Mouse (Mus musculus) erythroblast, adult 5-6 weeks (primary cell): Measurements from ENCODE around the gene Parn. TPM values are rescaled to one million over a fixed set of nuclear protein-coding genes. Genes with fewer than 3 reads are reported as not detected.

Experiments used
- ATAC-seq: replicated peaks from 2 replicates; pipeline ENCODE4 v1.8.0; 2016; ENCODE audit warnings: moderate number of reproducible peaks, mild to moderate bottlenecking, moderate TSS enrichment, inconsistent platforms; ENCODE audit not compliant: poor library complexity, low FRiP score, severe bottlenecking
- total RNA-seq, 2 experiments: library from RNA; stranded (forward) in 1 of 2; stranded (reverse) in 1 of 2; fragments of 150-400 nt in 1 of 2; fragments of 200-764, 138-1000 nt in 1 of 2; gene quantifications; 2 replicates each; pipeline versions ENCODE4 v1.2.3 to v1.2.4; 2015 to 2017; ENCODE audit warnings: low replicate concordance in 2 of 2

Parn gene
- total RNA-seq, 2 experiments from 2014 or later: 2.9 to 8.7 TPM

- no peak for ATAC-seq
These were observed 169.0 kb downstream of the Parn start for GRCm38 (mm10) chr16:13498923-13499322.

- no peak for ATAC-seq
These were observed 174.0 kb downstream of the Parn start for GRCm38 (mm10) chr16:13493981-13494380.

- no peak for ATAC-seq
These were observed 175.0 kb downstream of the Parn start for GRCm38 (mm10) chr16:13492996-13493395.

GRCm38 (mm10) chr16:13491776-13492175, 176.2 kb downstream of the Parn start:
- ATAC-seq: no peak

Other genes with a start within 250 kb of the Parn start
- 10.4 and 12.5 TPM in 2 replicates for gene Bfar, start 3.7 kb upstream of the Parn start, total RNA-seq (2015; ENCODE audit: low replicate concordance)
- 9.8 and 10.6 TPM in 2 replicates for gene Bfar, start 3.7 kb upstream of the Parn start, total RNA-seq (2017; ENCODE audit: low replicate concordance)
- gene 3110001I22Rik, start 3.8 kb upstream of the Parn start, total RNA-seq (2015; ENCODE audit: low replicate concordance): 1.5 and 3.6 TPM in 2 replicates
- 6.0 and 6.3 TPM in 2 replicates for gene 3110001I22Rik, start 3.8 kb upstream of the Parn start, total RNA-seq (2017; ENCODE audit: low replicate concordance)
- not detected in 2 replicates for gene Pla2g10, start 62.8 kb upstream of the Parn start, total RNA-seq (2015; ENCODE audit: low replicate concordance)
- not detected in 2 replicates for gene Pla2g10, start 62.8 kb upstream of the Parn start, total RNA-seq (2017; ENCODE audit: low replicate concordance)
- gene Rrn3, start 112.5 kb upstream of the Parn start, total RNA-seq (2015; ENCODE audit: low replicate concordance): 6.3 and 8.5 TPM in 2 replicates
- 7.2 and 9.3 TPM in 2 replicates for gene Rrn3, start 112.5 kb upstream of the Parn start, total RNA-seq (2017; ENCODE audit: low replicate concordance)
- gene Ntan1, start 150.7 kb upstream of the Parn start, total RNA-seq (2015; ENCODE audit: low replicate concordance): 23.4 and 23.8 TPM in 2 replicates
- gene Ntan1, start 150.7 kb upstream of the Parn start, total RNA-seq (2017; ENCODE audit: low replicate concordance): 6.3 and 18.1 TPM in 2 replicates
- gene Pdxdc1, start 235.0 kb upstream of the Parn start, total RNA-seq (2015; ENCODE audit: low replicate concordance): 11.7 and 13.8 TPM in 2 replicates
- 20.0 and 21.2 TPM in 2 replicates for gene Pdxdc1, start 235.0 kb upstream of the Parn start, total RNA-seq (2017; ENCODE audit: low replicate concordance)
- gene Mpv17l, start 235.0 kb upstream of the Parn start, total RNA-seq (2015; ENCODE audit: low replicate concordance): 1.9 and 3.8 TPM in 2 replicates
- gene Mpv17l, start 235.0 kb upstream of the Parn start, total RNA-seq (2017; ENCODE audit: low replicate concordance): 0.56 and 0.60 TPM in 2 replicates